Mouse (Mus musculus) thymus, adult 2 months (tissue): ENCODE results near the gene Prpf18. TPM values are rescaled to one million over a fixed set of nuclear protein-coding genes. Genes with fewer than 3 reads are reported as not detected.

Source experiments
- DNase-seq: peaks from one replicate; pipeline ENCODE4 v3.0.0; 2021
- H3K27ac ChIP-seq: fragments of 200-500 bp; 2 replicates; pipeline ENCODE4 v1.5.1; 2012; ENCODE audit warnings: low read length, control low read depth; ENCODE audit not compliant: control insufficient read depth, insufficient read depth
- H3K27me3 ChIP-seq: fragments of 200-500 bp; 2 replicates; pipeline ENCODE4 v1.6.1; 2012; ENCODE audit warnings: mild to moderate bottlenecking, low read length, moderate library complexity, mixed read lengths; ENCODE audit not compliant: control insufficient read depth, insufficient read depth
- H3K36me3 ChIP-seq: fragments of 200-500 bp; 2 replicates; pipeline ENCODE4 v1.6.1; 2012; ENCODE audit warnings: mild to moderate bottlenecking, low read length, moderate library complexity; ENCODE audit not compliant: control insufficient read depth, insufficient read depth
- H3K4me1 ChIP-seq: fragments of 200-500 bp; replicated peaks from 2 replicates; pipeline ENCODE4 v1.6.1; 2012; ENCODE audit warnings: low read length; ENCODE audit not compliant: control insufficient read depth, insufficient read depth
- H3K4me3 ChIP-seq: fragments of 200-500 bp; 2 replicates; pipeline ENCODE4 v1.5.1; 2012; ENCODE audit warnings: mild to moderate bottlenecking, low read length, control low read depth, moderate library complexity; ENCODE audit not compliant: control insufficient read depth, insufficient read depth
- CTCF ChIP-seq: fragments of 200-500 bp; IDR thresholded peaks from 2 replicates; pipeline ENCODE4 v1.5.1; 2012; ENCODE audit warnings: mild to moderate bottlenecking, control low read depth, low read length, moderate library complexity, borderline replicate concordance; ENCODE audit not compliant: control insufficient read depth, poor library complexity, insufficient read depth; ENCODE audit errors: extremely low read depth
- POLR2A ChIP-seq: fragments of 200-500 bp; IDR thresholded peaks from 2 replicates; pipeline ENCODE4 v1.6.1; 2012; ENCODE audit warnings: mild to moderate bottlenecking, low read length, control low read depth, moderate library complexity; ENCODE audit not compliant: control insufficient read depth, poor library complexity, insufficient read depth; ENCODE audit errors: extremely low read depth
- WGBS: fragments of 180-500 bp; shearing (Covaris S2); methylation state at CpG from one replicate; pipeline ENCODE4 v1.1.7; 2018; 5-methylcytosine and 5-hydroxymethylcytosine counted together
- polyA plus RNA-seq: library from polyadenylated mRNA; depleted of rRNA; stranded (reverse); fragments of >200 nt; gene quantifications from 2 replicates; pipeline ENCODE4 v1.2.3, GENCODE M21; 2012; rRNA removed

Gene Prpf18
- polyA plus RNA-seq, 1 experiment, result 19.5 TPM

DNA sequence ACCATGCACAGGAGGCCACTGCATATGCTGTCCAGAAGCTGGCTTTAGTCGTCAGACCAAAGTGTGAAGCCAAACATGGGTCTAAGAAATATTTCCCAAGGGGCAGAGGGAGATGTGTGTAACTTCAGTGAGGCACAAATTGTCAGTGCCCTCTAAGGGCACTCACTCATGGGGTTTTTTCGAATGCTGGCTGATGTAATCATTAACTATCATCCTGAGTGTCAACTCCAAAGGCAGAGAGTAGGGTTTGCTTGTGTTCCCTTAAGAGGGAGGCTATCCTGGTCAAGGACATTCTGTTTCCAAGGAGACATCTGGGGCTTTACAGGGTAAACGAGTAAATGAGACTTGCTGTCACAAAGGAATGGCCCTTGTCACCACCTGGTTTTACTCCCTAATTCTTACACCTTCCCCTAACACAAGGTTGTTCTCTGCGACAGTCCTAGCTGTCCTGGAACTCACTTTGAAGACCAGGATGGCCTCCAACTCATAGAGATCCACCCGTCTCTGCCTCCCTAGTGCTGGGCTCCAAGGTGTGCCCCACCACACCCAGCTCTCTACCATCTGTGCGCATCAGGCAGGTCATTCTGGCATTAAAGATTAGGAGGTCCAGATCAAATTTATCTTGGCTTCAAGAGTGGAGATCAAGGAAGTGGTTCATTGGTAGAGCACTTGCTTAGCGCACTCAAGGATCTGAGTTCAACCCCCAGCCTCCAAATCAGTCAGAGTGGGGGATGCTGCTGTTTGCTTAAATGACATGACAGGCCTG, 79.2 kb downstream of the Prpf18 start:
- no peak overlapping the region for H3K27ac ChIP-seq
- H3K27me3 ChIP-seq, result no peaks in the 10 kb centered on the region
- no peak overlapping the region for H3K4me3 ChIP-seq
- 0 out of 2 replicates have a peak, but pooled peaks cover under 1% of the 10 kb centered on the region for H3K36me3 ChIP-seq
- no peak for TF ChIP-seq CTCF
- no peak for TF ChIP-seq POLR2A
- H3K4me1 ChIP-seq, result 0 out of 2 replicates have a peak, but pooled peaks cover 7% of the 10 kb centered on the region
- DNase-seq, result no peak
- WGBS, result 95% methylated on average over 7 of the region's 7 CpGs

Other genes with a start within 250 kb of the Prpf18 start
- gene Bend7, start 65.7 kb upstream of the Prpf18 start, polyA plus RNA-seq, result 0.48 and 0.61 TPM in 2 replicates
- gene Sephs1, start 229.5 kb upstream of the Prpf18 start, polyA plus RNA-seq, result 34.4 and 38.0 TPM in 2 replicates